Mouse (Mus musculus): ENCODE measurements at regions not wholly inside any gene's neighbourhood (a gene's known extent, or its start where the extent isn't known, plus 50 kb on each side); places are given as distances from the start of the nearest gene placed in this dataset.

DNA sequence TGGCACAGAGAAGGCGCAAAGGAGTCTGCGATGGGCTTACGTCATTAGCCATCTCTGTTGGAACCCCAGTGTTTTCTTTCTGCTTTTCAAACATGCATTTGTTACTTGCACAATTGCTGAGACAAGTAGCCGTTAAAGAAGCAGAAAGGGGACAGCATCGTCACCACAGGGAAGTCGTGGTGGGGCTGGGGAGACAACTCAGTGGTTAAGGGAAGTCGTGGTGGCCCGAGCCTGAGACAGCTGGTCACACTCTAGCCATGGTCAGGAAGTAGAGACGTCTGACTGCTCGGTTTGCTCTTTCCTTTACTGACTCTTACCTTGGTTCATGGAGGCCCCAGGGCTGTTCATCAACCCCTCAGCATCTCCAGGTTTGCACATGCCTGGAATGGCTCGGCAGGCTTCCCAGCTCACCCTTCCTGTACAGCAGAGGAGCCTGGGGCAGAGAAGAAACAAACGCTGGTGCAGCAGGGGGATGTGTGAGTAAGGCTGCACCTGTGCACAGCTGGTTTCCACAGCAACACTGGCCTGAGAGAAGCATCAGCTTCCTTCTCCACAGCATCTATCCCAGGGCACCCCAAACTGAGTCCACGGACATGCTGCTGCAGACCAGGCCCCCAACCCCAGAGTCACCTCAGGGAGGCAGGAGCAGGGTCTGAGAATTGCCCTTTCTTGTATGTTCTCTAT is 135.6 kb upstream of the Rreb1 start:
- DNase-seq: no peak
- intact Hi-C loops (cut with DNase I): no loop called here

DNA sequence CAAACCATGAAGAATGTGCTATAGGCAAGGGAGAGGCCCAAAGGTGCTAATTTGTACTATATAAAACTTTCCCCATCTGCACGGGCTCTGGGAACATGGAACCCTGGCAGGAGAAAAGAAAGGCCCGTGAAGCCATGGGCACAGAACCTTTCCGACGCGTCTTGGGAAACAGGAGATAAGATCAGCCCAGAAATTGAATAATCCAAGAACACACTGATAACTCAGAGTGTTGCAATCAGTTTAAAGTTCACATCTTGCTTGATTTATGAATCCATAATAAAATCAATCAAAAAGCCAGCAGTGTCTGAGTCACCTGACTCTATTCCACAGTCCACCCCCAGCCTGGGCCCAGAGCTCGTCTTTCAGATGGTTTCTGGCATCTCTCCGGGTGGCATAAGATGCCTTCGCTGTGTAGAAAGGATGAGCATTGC is 133.4 kb upstream of the Rreb1 start:
- DNase-seq: no peak
- intact Hi-C loops (cut with DNase I): no loop called here

DNA sequence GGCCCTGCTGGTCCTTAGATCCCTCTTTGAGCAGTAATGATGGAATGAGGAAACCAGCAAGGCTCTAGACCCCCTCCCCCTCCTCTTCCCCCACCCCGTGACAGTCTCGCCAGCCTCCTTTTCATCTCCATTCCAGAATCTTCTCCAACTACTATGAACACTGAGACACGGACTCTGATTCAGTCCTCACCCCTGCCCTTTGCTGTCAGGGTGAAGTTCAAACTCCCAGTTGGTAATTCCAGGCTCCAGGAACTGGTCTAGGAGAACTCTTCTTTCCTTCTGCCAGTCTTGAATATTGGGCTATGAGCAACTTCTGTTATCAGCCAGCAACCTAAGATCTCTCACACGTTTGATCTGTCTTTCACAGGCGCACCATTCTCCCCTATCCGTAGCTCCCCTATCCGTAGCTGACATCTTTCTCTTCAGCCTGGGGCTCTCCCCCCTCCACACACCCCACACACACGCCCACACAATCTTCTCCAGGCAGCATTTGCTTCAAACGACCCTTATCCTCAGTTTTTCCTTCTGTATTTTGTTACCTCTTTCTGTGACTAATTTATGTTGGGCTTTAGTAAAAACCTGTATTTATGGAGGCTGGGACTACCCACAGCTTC is 128.6 kb upstream of the Rreb1 start:
- DNase-seq: no peak
- intact Hi-C loops (cut with DNase I): no loop called here

DNA sequence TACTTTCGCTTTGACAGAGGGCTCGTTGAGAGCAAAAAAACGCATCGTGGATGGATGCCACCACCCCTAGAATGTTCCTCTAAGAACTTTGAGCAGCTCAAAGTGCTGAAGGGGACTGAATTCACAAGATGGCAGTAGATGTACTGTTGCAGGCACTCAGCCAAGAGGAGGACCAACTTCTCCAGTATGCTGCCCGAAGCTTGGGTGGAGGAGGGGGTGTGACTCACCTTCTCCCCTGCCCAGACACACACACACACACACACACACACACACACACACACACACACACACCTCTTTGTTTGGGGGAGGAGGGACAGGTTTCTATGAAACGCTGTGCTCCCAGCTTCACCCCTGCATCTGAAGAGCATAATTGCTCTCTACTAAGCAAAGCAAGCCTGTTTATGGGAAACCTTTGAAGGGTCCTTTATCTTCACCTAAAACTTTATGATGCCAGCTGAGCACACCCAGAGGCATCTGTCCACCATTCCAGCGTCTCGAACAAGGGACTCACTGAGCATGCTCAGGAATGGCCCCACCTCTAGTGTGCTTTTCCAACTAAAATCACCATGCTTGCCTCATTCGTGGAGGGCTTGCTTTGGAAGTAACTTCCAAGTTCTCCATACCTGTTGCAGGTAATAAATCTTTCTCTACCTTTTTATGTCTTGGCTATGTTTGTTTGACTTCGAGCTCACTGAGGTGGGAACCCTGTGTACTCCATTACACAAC is 126.8 kb upstream of the Rreb1 start:
- DNase-seq: no peak
- intact Hi-C loops (cut with DNase I): no loop called here

DNA sequence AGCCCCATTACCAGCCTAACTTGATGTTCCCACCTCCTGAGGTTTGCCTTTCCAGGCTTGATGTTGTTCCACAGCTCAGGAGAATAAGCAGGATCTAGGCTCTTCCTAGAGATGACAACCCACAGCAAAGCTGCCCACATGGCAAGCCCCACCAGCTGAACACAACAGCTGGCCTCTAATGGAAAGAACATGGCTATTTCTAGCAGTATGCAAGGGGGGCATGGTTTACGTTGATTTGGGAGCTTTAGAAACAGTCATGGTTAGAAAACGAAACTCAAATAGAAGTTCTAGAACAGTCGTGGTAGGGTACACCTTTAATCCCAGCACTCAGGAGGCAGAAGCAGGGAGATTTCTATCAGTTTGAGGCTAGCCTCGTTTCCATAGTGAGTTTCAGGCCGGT is 123.5 kb upstream of the Rreb1 start:
- no peak for DNase-seq
- intact Hi-C loops (cut with DNase I): no loop called here

DNA sequence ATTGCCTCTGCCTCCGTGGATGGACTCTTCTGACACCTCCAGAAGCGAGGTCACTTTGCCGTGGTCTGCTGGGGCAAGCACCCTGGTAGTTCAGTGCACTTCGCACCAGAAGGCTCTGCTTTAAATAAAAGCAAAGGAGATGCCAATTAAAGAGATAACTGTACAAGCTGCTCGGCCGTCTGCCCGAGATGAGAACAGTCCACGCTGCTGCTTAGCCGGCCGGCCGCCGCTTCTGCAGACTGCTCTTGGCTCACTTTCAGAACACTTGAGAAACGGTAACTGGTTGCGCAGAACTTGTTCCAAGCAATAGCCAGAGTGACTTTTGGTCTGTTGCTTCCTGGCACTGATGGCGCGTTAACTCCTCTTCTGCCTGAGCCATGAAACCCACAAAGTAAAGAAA is 121.0 kb upstream of the Rreb1 start:
- intact Hi-C loops (cut with DNase I): no loop called here
- peak; percentile 48 to 60 for DNase-seq

DNA sequence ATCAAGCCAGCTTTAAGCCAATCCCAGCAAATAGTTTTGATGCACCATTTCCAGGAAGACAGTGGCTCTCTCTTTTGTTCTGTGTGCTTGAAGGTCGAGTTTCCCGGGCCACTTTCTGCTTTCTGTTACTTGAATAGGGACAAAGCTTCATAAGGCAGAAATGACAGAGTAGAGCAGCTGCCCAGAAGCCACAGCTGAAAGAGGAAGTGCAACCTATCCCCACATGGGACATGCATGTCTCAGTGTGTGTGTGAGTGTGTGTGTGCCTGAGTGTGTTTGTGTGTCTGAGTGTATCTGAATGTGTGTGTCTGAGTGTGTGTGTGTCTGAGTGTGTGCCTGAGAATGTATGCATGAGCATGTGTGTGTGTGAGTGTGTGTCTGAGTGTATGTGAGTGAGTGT is 120.2 kb upstream of the Rreb1 start:
- intact Hi-C loops (cut with DNase I): no loop called here
- DNase-seq: no peak

DNA sequence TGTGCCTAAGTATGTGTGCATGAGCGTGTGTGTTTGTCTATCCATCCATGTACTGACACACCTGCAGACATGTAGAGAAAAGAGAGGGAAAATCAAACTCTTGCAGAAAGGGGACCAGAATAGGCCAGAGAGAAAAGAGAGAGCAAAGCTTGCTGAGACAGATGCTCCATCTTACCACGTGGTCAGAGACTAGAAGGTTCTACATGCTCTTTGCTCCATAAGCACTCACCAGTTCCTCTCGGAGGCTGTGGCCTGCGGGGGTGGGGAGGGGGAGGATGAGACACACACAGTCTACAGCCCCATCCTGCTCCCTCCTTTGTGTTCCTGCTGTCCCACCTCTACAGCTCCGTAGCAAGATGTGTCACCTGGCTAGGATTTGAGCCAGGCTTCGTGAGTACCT is 119.7 kb upstream of the Rreb1 start:
- DNase-seq: no peak
- intact Hi-C loops (cut with DNase I): no loop called here

DNA sequence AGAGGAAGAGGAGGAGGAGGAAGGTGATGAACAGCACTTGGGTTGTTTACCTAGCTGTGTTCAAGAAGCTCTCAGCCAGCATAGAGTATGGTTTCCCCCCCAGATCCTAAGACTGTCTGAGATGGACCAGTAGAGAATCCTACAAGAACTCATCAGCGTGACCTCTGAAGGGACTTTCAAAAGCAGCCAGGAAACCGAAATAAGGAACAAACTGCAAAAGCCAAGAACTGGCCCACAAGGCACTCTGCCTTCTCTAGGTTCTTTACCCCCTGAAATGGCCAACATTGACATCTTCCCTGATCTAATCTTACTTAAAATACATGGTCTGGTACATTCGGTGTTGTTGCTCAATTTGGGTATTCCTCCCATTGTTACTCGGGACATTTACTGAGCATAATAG is 118.1 kb upstream of the Rreb1 start:
- no peak for DNase-seq
- intact Hi-C loops (cut with DNase I): no loop called here

DNA sequence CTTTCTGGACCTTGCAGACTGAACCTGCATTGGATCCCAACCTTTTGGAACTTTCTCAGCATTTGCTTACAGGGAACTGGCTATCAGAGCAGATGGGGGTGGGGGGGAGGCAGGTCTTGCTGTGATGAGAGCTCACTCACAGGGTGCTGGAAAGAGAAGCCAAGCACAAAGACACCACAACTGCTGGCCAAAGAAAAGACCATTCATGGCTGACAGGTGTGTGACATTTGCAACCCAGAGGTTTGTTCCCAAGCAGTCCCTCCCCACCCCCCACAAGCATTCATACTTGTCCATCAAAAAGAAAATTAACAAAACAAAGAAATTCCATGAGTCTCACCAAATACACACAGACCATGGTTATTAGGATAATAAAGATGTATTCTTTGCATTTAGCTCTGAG is 117.5 kb upstream of the Rreb1 start:
- intact Hi-C loops (cut with DNase I): no loop called here

DNA sequence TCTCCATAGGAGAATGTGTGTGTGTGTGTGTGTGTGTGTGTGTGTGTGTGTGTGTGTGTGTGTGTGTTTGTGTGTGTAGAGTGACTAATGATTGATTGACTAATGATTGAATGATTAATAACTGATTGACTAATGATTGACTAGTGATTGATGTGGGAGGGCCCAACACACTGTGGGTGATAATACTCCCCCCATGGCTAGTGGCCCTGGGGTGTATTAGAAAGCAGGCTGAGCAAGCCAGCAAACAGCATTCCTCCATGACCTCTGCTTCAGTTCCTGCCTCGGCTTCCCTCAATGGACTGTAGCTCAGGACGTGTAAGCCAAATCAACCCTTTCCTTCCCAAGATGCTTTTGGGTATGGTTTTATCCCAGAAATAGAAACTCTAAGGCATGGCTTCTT is 114.1 kb upstream of the Rreb1 start:
- intact Hi-C loops (cut with DNase I): no loop called here

More for the DNA sequence above, 117.5 kb upstream of the Rreb1 start:
- DNase-seq: no peak

DNA sequence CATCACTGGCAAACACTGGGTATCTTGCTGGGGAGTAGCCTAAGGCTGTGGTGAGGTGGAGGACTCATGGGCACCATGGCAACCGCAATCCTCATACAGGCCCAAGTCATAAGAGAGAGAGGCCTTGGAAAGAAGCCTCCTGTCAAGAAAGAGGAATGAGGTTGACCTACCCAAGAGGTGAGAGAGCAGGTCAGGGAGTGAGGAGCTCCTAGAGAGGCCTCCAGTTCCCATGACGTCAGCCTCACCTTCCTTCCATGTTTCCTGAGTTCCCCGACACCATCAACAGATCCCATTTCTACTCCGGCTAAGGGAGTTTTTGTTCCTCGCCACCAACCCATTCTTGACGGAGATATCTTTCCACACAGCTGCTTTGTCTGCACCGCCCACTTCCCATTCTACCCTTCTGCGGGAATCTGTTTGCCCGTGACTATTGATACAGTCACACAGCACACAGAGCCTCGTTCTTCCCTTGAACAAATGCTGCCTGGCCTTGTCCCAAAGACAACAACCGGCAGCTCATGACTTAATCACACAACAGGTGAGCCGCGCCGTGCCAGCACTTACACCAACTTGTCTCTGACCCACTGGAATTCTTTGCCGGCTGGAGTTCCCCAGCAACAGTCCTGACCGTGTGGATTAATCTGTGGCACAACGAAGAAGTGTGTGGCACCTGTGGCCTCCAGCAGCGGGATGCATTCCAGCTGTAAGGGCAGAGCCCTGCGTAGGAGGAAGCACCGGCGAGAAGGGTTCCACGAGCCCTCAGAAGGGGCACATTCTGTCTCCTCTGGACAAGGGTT is 111.8 kb upstream of the Rreb1 start:
- intact Hi-C loops (cut with DNase I): no loop called here
- no peak for DNase-seq

More for the DNA sequence above, 114.1 kb upstream of the Rreb1 start:
- no peak for DNase-seq

DNA sequence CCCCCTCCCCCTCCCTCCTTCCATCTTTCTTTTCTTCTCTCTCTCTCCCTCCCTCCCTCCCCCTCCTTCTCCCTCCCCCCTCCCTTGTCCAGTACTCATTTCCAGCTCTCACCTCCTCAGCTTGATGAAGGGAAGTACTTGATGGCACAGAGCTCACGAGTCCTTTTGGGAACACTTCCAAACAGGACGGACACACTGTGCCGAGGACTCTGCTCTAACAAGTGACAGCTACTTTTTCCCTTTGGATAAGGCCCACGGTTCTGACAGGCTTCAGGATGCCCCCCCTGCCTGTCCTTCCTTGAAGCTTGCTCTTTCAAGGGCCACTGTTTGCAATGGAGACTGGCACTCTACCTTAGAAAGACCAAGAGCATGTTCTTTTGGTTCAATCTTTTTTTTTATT is 110.8 kb upstream of the Rreb1 start:
- intact Hi-C loops (cut with DNase I): no loop called here
- DNase-seq: no peak

DNA sequence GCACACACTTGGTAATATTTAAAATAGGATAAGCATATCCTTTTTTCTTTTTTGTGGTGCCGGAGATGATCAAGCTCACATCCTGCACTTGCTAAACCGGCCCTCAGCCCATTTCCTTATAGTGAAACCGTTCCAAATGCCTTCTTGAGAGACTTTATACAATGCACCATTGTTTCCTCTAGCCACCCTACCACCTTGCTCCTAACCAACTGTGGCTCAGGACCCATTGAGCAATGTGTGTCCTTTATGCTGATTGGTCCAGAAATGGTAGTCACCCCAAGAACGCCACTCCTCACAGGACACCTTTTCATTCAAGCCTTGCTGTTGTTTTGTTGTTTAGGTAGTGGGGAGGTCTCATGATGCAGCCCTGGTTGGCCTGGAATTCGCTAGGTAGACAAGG is 110.3 kb upstream of the Rreb1 start:
- no peak for DNase-seq
- intact Hi-C loops (cut with DNase I): no loop called here

DNA sequence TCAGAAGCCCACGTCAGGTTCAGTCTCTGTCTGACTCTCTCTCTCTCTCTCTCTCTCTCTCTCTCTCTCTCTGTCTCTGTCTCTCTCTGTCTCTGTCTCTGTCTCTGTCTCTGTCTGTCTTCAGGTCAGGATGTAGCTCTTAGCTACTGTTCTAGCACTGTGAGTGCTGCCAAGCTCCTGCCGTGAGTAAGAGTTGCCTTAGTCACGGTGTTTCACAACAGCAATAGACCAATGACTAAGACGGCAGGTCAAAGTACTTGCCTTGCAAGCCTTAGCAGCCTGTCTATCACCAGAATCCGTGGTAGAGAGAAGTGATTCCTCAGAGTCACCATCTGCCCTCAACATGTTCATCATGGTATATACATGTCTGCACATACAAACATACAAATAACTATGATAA is 107.1 kb upstream of the Rreb1 start:
- intact Hi-C loops (cut with DNase I): no loop called here
- DNase-seq: no peak

DNA sequence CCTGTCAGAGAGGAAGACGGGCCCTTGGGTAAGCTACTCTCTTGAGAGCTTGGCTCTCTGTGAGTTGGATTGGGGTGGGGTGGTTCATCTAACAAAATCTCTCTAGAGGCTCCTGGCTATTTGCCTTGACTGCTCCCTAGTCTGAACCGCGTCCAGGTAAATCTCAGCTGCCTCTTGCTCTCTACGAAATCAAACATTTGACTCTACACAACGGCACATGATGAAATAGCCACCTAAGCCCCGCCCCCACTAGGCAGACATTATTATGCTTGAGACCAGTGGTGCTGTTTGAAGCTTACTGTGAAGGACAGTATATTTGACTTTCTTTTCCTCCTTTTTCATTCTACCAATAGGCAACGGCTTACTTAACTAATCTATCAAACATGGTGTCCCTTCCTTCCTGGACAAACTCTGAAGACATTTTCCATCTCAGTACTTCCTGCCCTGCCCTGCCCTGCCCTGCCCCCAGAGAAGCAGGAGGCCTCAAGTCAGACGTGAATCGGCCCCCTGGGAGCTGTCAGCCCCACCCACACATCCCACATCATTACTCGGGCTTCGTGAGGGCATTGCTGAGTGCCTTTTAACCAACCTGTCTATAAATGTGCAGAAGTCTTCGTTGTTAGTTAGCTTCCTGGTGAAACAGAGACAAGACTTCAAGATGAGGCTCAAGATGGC is 103.4 kb upstream of the Rreb1 start:
- intact Hi-C loops (cut with DNase I): loop anchor here (5.0 kb wide), 2 partner anchors 113 to 152 kb away; no protein-coding TSS in a partner anchor
- DNase-seq: no peak

DNA sequence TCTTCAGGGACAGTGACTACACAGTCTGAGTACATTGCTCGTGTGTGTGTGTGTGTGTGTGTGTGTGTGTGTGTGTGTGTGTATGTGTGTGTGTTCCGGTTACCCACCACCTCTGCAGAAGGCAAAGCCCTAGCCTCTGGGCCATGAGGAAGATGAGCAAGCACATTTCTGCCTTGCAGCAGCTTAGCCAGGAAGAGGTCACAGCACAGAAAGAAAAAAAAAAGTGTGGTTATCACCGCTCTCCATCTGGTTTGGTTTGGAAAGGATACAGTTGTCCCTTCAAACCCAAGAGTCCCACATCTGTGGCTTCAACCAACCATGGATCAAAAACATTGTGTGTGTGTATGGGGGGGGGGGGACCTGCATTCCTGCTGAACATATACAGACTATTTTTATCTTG is 102.5 kb upstream of the Rreb1 start:
- intact Hi-C loops (cut with DNase I): loop anchor here (5.0 kb wide), 2 partner anchors 113 to 152 kb away; no protein-coding TSS in a partner anchor
- DNase-seq: no peak

DNA sequence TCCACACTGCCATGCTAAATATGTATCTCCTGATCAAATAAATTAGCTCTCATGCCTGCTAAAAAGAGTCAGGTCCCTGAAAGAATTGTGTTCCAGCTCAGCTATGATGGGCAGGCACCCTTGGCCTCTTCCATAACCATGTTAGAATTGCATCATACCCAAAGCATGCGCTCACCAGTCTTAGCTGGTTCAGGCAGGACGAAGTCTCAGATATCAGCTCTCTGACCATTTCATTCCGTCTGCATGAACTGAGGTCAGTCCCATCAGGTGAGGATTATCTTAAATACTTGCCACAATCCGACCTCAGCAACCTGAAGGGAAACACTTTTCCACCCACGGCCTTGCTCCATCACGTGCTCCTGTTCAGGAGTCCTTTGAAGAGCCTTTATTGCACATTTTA is 101.3 kb upstream of the Rreb1 start:
- intact Hi-C loops (cut with DNase I): loop anchor here (5.0 kb wide), 2 partner anchors 115 to 150 kb away; no protein-coding TSS in a partner anchor
- no peak for DNase-seq

DNA sequence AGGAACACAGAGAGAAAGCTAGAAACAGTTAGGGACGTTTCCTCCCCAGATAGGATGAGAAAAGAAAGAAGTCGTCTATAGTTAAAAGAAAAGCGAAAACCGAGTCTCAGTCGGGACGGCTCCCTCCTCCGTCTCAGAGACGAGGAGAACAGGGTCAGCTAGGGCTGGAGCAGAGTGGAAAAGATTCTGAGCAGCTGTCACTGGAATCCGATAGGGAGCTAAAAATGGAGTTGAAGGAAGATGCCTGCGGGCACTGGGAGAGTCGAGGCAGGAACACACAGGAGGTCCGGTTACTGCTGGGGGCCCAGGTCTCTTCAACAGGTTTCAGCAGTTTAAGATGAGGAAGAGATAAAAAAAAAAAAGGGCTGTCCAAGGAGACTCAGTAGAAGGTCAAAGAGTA is 99.9 kb upstream of the Rreb1 start:
- intact Hi-C loops (cut with DNase I): loop anchor here (5.0 kb wide), 2 partner anchors 116 to 149 kb away; no protein-coding TSS in a partner anchor
- peak in 1 of 2 experiments; percentile 28 for DNase-seq

DNA sequence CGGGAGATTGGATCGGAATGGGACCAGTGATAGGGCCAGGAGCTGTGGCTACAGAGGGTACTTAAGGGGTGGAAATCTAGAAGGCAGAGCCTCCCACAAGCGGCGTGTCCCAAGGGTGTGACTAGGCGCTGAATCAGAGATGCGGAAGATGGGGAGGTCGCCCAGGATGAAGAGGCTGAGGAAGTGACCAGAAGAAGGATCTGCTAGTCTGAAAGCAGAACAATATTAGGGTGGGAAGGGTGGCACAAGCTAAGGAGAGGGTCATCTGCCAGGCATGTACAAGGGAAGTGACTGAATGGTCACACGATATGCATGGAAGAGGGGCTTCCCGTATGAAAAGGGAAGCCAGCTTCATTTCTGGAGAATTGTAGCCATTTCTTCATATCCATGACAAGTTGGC is 99.4 kb upstream of the Rreb1 start:
- no peak for DNase-seq
- intact Hi-C loops (cut with DNase I): loop anchor here (5.0 kb wide), 2 partner anchors 116 to 149 kb away; no protein-coding TSS in a partner anchor

Data from gastrocnemius, postnatal 36 days (tissue).